Mouse (Mus musculus): Measurements from ENCODE around the gene Me3. TPM values are rescaled to one million over a fixed set of nuclear protein-coding genes. Genes with fewer than 3 reads are reported as not detected.

Gene Me3
- polyA plus RNA-seq, 1 experiment = 0.44 TPM

- Histone ChIP-seq H3K27me3 (ENCODE audit: control insufficient read depth, insufficient read depth, low read length) (no peaks in the 10 kb centered on the region), H3K36me3 (ENCODE audit: control insufficient read depth, insufficient read depth, low read length) (no peaks in the 10 kb centered on the region), H3K4me3 (ENCODE audit: extremely low read depth, insufficient read depth, insufficient read length) (no peak overlapping the region), H3K27ac (ENCODE audit: insufficient read depth, low read length) (no peak overlapping the region), H3K4me1 (ENCODE audit: control insufficient read depth, insufficient read depth, insufficient read length) (no peaks in the 10 kb centered on the region)
- no peak for DNase-seq (ENCODE audit: low read depth in 1 of 2, low spot score in 2 of 2)
- WGBS = 73% methylated on average over 8 of the region's 8 CpGs
- TF ChIP-seq CTCF (IDR thresholded peaks at IDR 0.05; ENCODE audit: extremely low read depth, insufficient read depth, insufficient read length, insufficient replicate concordance) (no peak), POLR2A (IDR thresholded peaks at IDR 0.05; ENCODE audit: low read depth, low read length) (no peak)
These were observed 166.3 kb downstream of the Me3 start for GRCm38 (mm10) chr7:89798358-89799020.

GRCm38 (mm10) chr7:89802447-89802846, 170.3 kb downstream of the Me3 start:
- TF ChIP-seq POLR2A (IDR thresholded peaks at IDR 0.05; ENCODE audit: low read depth, low read length) = no peak
- TF ChIP-seq CTCF (IDR thresholded peaks at IDR 0.05; ENCODE audit: extremely low read depth, insufficient read depth, insufficient read length, insufficient replicate concordance) = no peak
- no peak overlapping the region for H3K4me3 ChIP-seq (ENCODE audit: extremely low read depth, insufficient read depth, insufficient read length)
- DNase-seq (ENCODE audit: low read depth in 1 of 2, low spot score in 2 of 2) = no peak
- 50% methylated on average over 3 of the region's 3 CpGs for WGBS
- H3K36me3 ChIP-seq (ENCODE audit: control insufficient read depth, insufficient read depth, low read length) = no peaks in the 10 kb centered on the region
- no peaks in the 10 kb centered on the region for H3K4me1 ChIP-seq (ENCODE audit: control insufficient read depth, insufficient read depth, insufficient read length)
- no peaks in the 10 kb centered on the region for H3K27me3 ChIP-seq (ENCODE audit: control insufficient read depth, insufficient read depth, low read length)
- H3K27ac ChIP-seq (ENCODE audit: insufficient read depth, low read length) = no peak overlapping the region

DNA sequence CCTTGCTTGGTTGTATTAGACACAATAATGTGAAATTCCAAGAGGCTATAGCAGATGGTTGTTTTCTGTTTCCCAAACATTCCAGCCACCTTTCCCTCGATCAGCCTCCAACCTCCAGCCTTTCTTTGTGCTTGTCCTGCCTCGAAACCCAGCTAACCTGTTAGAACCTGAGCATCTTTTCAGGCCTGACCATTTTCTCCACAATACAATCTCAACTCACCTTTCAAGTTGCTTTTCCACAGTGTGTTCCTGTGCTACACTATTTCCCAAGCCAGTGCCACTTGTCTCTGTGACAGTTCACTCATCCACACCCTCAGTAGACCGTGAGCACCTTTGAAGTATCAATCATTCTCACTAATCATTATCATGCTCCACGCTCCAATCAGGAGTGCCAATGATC, 171.8 kb downstream of the Me3 start:
- no peak for DNase-seq (ENCODE audit: low read depth in 1 of 2, low spot score in 2 of 2)
- no peak for TF ChIP-seq CTCF (IDR thresholded peaks at IDR 0.05; ENCODE audit: extremely low read depth, insufficient read depth, insufficient read length, insufficient replicate concordance)
- TF ChIP-seq POLR2A (IDR thresholded peaks at IDR 0.05; ENCODE audit: low read depth, low read length) = no peak
- 87% methylated on average over 4 of the region's 4 CpGs for WGBS
- no peaks in the 10 kb centered on the region for H3K36me3 ChIP-seq (ENCODE audit: control insufficient read depth, insufficient read depth, low read length)
- no peaks in the 10 kb centered on the region for H3K4me1 ChIP-seq (ENCODE audit: control insufficient read depth, insufficient read depth, insufficient read length)
- H3K4me3 ChIP-seq (ENCODE audit: extremely low read depth, insufficient read depth, insufficient read length) = no peak overlapping the region
- H3K27me3 ChIP-seq (ENCODE audit: control insufficient read depth, insufficient read depth, low read length) = no peaks in the 10 kb centered on the region
- H3K27ac ChIP-seq (ENCODE audit: insufficient read depth, low read length) = no peak overlapping the region

DNA sequence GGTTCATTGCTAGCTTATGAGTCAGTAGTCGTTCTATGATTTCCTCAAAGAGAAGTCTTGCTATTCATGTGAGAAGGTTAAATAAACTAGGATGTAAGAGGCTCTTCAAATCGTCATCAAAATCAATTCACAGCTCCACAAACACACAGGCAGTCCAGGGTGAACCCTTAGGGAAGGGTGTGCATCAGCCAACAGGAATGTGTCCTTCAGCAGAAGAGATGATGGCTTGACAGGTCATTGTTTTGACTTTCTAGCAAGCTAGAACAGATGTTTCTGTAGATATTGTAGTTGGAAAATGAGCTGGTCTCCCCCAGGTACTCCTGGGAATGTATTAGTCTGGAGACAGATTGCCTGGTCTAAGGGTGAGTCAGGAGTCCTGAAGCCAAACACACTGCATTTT, 177.2 kb downstream of the Me3 start:
- DNase-seq (ENCODE audit: low read depth in 1 of 2, low spot score in 2 of 2) = no peak
- Histone ChIP-seq H3K27me3 (ENCODE audit: control insufficient read depth, insufficient read depth, low read length) (no peaks in the 10 kb centered on the region), H3K27ac (ENCODE audit: insufficient read depth, low read length) (no peak overlapping the region), H3K4me3 (ENCODE audit: extremely low read depth, insufficient read depth, insufficient read length) (no peak overlapping the region), H3K4me1 (ENCODE audit: control insufficient read depth, insufficient read depth, insufficient read length) (no peaks in the 10 kb centered on the region), H3K36me3 (ENCODE audit: control insufficient read depth, insufficient read depth, low read length) (no peaks in the 10 kb centered on the region)
- TF ChIP-seq CTCF (IDR thresholded peaks at IDR 0.05; ENCODE audit: extremely low read depth, insufficient read depth, insufficient read length, insufficient replicate concordance) (no peak), POLR2A (IDR thresholded peaks at IDR 0.05; ENCODE audit: low read depth, low read length) (no peak)
- WGBS = 22% methylated on average over 2 of the region's 2 CpGs

GRCm38 (mm10) chr7:89828436-89829065, 196.4 kb downstream of the Me3 start:
- H3K27me3 ChIP-seq (ENCODE audit: control insufficient read depth, insufficient read depth, low read length) = no peaks in the 10 kb centered on the region
- H3K4me1 ChIP-seq (ENCODE audit: control insufficient read depth, insufficient read depth, insufficient read length) = no peaks in the 10 kb centered on the region
- no peak for DNase-seq (ENCODE audit: low read depth in 1 of 2, low spot score in 2 of 2)
- no peaks in the 10 kb centered on the region for H3K36me3 ChIP-seq (ENCODE audit: control insufficient read depth, insufficient read depth, low read length)
- TF ChIP-seq CTCF (IDR thresholded peaks at IDR 0.05; ENCODE audit: extremely low read depth, insufficient read depth, insufficient read length, insufficient replicate concordance) = no peak
- TF ChIP-seq POLR2A (IDR thresholded peaks at IDR 0.05; ENCODE audit: low read depth, low read length) = no peak
- 76% methylated on average over 4 of the region's 4 CpGs for WGBS
- no peak overlapping the region for H3K4me3 ChIP-seq (ENCODE audit: extremely low read depth, insufficient read depth, insufficient read length)
- no peak overlapping the region for H3K27ac ChIP-seq (ENCODE audit: insufficient read depth, low read length)

- Histone ChIP-seq H3K27ac (ENCODE audit: insufficient read depth, low read length) (no peak overlapping the region), H3K36me3 (ENCODE audit: control insufficient read depth, insufficient read depth, low read length) (no peaks in the 10 kb centered on the region), H3K27me3 (ENCODE audit: control insufficient read depth, insufficient read depth, low read length) (no peaks in the 10 kb centered on the region), H3K4me1 (ENCODE audit: control insufficient read depth, insufficient read depth, insufficient read length) (no peaks in the 10 kb centered on the region), H3K4me3 (ENCODE audit: extremely low read depth, insufficient read depth, insufficient read length) (no peak overlapping the region)
- DNase-seq (ENCODE audit: low read depth in 1 of 2, low spot score in 2 of 2) = no peak
- 62% methylated on average over 7 of the region's 7 CpGs for WGBS
- no peak for TF ChIP-seq CTCF (IDR thresholded peaks at IDR 0.05; ENCODE audit: extremely low read depth, insufficient read depth, insufficient read length, insufficient replicate concordance)
- TF ChIP-seq POLR2A (IDR thresholded peaks at IDR 0.05; ENCODE audit: low read depth, low read length) = no peak
These were observed 197.0 kb downstream of the Me3 start for GRCm38 (mm10) chr7:89829201-89829600.

DNA sequence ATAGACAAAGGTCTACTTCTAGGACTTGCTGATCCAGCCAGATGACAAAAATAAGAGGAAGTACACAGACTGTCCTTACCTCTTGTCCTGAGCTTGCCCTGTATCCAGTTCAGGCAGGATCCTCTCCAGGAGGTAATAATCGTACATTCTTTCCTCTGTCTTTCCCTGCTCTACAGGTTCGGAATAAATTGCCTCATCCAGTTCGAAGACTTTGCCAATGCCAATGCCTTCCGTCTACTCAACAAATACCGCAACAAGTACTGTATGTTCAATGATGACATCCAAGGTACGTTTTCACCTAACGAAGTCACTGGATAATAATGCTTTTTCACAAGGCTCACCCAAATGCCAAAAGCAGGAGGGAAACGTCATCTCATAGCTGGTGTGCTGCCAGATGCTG, 201.3 kb downstream of the Me3 start:
- TF ChIP-seq POLR2A (IDR thresholded peaks at IDR 0.05; ENCODE audit: low read depth, low read length) (no peak), CTCF (IDR thresholded peaks at IDR 0.05; ENCODE audit: extremely low read depth, insufficient read depth, insufficient read length, insufficient replicate concordance) (no peak)
- H3K4me3 ChIP-seq (ENCODE audit: extremely low read depth, insufficient read depth, insufficient read length) = no peak overlapping the region
- H3K27me3 ChIP-seq (ENCODE audit: control insufficient read depth, insufficient read depth, low read length) = no peaks in the 10 kb centered on the region
- H3K4me1 ChIP-seq (ENCODE audit: control insufficient read depth, insufficient read depth, insufficient read length) = peaks cover 6% of the 10 kb centered on the region; the same call in 1 of the 2 replicates
- 89% methylated on average over 8 of the region's 8 CpGs for WGBS
- DNase-seq (ENCODE audit: low read depth in 1 of 2, low spot score in 2 of 2) = no peak
- H3K36me3 ChIP-seq (ENCODE audit: control insufficient read depth, insufficient read depth, low read length) = no peaks in the 10 kb centered on the region
- H3K27ac ChIP-seq (ENCODE audit: insufficient read depth, low read length) = no peak overlapping the region
